Mouse (Mus musculus) embryonic stem cell, embryonic (primary cell): ENCODE data around the gene Ing3.

Source experiments
- CTCF ChIA-PET, 4 experiments: fragments of 300-600 bp in 2 of 4; fragments of 350-600 bp in 2 of 4; sonication (Branson Sonifier 250); formaldehyde crosslinking; loops; one replicate each; lab custom pipeline; 2022; ENCODE audit warnings: inconsistent platforms in 2 of 4; lab: Charles Lee
- POLR2A ChIA-PET, 4 experiments: fragments of 300-600 bp in 2 of 4; fragments of 350-600 bp in 2 of 4; sonication (Branson Sonifier 250); formaldehyde crosslinking; loops; one replicate each; lab custom pipeline; 2022; ENCODE audit warnings: antibody characterized with exemption in 4 of 4, inconsistent platforms in 1 of 4; lab: Charles Lee

Gene Ing3

DNA sequence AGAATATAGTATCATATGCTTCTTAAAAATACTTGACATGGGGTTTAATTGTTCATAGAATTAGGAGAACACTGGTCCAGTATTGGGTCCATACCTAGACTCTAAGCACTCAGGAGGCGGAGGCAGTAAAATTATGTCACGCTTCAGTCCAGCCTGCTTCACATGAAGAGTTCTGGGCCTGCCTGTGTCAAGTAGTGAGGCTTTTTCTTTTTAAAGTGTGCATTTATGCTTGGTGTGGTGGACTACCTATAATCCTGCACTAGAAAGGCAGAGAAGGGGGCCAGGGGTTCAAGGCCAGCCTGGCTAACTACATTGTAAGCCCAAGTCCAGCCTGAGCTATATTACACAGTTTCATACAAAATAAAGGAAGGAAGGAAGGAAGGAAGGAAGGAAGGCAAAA lies 38.2 kb downstream of the Ing3 start:
- ChIA-PET POLR2A (interaction anchor here in 2 of 4 experiments (0.6 to 0.7 kb wide), 3 partner anchors 18 to 431 kb away, joined by 4 to 8 read pairs (median 6); no protein-coding TSS in a partner anchor), CTCF (no interaction called here)

DNA sequence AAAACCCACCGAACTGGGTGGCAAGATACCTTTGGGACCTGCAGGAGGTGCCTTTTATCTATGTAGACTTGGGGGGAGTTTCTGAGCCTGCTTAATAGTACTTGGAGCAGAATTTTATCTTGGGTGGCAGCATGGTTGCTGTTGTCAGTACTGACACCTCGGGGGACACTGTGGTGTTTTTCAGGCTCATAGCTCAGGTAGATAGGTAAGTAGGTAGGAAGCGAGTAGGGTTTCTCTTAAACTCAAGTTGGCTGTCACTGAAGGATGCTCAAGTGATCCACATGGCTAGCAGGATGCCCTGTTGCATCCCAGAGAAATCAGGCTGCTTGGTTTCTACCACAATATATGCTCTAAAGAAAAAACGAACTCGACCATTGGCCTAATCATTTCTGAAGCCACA lies 38.9 kb downstream of the Ing3 start:
- CTCF ChIA-PET: no interaction called here
- POLR2A ChIA-PET: interaction anchor here in 1 of 4 experiments (1.1 kb wide), 1 partner anchor 24 kb away, joined by 3 read pairs; no protein-coding TSS in a partner anchor

DNA sequence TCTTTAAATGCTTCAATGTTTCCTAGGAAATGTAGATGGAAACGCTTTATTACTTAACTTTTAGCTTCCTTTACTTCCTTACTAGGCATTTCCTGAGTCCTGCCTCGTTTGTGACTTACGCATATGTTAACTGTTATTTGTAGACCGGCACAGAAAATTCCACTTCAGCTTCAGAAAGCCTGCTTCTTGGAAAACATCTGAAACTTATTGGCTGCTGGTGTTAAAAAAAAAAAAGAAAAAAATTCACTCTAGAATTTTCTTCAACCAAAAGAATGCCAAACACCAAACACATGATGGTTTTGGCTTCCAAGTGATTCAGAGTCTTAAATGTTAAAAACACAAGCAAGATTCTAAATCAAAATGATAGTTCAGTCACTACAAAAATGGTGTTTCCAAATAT lies 39.7 kb downstream of the Ing3 start:
- POLR2A ChIA-PET: interaction anchor here in 2 of 4 experiments (0.6 to 1.1 kb wide), 2 partner anchors 25 to 1549 kb away, joined by 3 to 6 read pairs; no protein-coding TSS in a partner anchor

DNA sequence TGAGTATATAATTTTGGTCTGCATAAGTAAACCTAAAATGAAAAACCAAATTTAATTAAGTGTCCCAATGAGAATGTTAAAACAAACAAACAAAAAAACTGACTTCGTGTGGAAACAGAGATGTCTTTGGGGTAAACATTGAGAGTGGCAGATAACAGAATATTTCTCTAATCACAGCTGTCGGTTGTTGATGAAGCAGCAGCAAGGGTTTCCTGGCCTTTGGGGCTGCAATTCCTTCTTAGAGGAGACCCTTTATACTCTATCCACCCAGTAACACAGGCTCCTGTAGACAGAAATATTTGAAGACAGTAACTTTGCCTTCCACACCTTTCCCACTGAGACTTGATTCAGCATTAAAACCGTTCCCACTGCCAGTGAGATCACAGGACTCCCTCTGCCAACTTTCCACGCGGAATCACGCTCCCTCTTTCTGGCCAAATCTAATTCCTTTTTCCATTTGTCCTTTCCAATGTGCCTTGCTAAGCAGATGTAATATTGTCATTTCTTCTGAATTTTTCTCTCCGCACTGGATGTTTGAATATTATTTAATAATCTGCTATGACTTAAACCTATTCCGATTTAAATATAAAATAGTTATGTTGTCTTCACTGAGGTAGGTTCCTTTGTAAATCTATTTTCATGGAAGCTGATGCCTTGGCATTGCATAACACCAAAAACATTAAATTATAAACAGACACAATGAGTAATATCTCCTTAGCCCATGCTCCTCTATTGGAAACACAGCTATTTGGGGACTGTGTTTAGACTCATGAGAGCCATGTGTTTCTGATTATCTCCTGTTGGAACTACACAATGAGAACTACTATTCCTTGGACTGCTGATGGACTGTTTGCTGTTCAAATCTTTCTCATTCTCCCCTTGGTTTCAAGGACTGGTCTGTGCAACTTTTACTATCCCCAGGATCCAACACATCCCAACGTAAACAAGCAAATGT lies 41.1 kb downstream of the Ing3 start:
- ChIA-PET CTCF (no interaction called here), POLR2A (no interaction called here)

More for the DNA sequence above, 39.7 kb downstream of the Ing3 start:
- CTCF ChIA-PET: no interaction called here

DNA sequence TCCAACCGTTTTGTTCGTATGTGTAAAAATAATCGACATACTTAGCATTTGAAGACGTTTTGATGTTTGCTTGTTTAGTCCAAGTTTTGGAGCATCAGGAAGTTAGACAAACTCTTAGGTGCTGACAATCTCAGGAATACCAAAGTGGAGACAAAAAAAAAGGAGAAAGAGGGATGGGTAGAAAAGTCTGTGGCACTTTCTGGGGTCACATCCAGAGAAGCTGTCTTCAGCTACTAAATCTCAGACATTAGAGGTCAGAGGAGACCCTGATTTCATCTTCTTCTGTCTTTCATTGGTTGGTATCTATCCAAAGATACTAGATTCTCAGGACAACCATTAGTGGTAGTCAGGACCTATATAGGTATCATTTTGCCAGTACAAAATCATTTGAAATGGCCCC lies 41.8 kb downstream of the Ing3 start:
- ChIA-PET POLR2A (no interaction called here), CTCF (no interaction called here)

DNA sequence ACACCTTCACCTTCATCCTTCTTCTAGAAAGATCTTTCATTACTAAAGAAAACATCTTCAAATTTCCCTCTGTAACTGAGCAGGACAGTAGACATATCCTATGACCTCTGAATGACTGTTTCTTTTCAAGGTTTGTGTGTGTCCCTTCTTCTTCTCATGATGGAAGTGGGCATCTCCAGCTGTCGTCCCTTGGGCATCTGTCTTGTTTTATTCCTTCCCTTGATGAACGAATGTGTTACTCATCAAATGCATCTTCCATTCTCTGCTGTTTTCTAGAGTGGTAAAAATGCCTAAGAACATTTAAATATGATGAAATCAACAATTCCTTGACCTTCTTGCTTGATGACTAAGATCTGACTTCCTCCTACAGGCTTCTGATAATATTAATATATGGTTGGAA lies 43.7 kb downstream of the Ing3 start:
- CTCF ChIA-PET: no interaction called here
- POLR2A ChIA-PET: no interaction called here

DNA sequence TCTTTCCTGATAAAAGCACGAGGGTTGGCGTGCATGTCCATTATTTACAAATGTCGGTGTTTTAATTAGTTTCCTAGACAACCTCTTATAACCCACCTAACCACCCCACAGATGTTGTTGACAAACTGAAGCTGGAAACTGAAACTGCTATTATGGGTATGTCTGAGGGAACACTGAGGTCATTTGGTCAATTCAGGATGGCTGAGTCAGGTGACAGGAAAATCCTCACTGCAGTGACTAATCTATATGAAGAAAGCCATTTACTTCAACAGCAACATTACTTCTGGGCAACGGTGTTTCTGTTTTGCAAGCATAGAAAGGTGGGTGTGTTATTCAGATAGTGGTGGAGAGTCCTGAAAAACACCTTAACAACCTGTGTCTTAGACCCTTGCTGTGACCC lies 48.8 kb downstream of the Ing3 start:
- POLR2A ChIA-PET: no interaction called here

DNA sequence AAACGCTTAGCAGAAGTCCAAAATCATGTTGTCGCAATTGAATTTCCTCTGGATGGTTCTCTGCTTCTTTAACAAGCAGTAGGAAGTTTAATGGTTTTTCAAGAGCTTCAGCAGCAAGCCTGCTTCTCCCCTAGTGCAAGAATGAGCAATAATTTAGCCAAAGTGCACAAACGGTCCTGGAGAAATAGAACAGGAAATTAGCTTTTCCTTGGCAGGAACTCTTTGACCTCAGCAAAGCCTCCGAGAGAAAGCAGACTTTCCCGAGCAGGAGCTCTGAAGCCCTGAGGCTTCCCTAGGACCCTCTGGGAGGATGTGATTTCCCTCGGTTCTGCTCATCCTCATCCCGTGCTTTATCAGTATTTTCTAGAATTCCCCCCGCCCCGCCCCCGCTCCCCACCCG lies 49.7 kb downstream of the Ing3 start:
- ChIA-PET CTCF (interaction anchor here in 1 of 4 experiments (0.6 kb wide), 1 partner anchor 524 kb away, joined by 3 read pairs; no protein-coding TSS in a partner anchor), POLR2A (interaction anchor here in 1 of 4 experiments (0.8 kb wide), 1 partner anchor 73 kb away, joined by 3 read pairs; no protein-coding TSS in a partner anchor)

More for the DNA sequence above, 48.8 kb downstream of the Ing3 start:
- CTCF ChIA-PET: no interaction called here

DNA sequence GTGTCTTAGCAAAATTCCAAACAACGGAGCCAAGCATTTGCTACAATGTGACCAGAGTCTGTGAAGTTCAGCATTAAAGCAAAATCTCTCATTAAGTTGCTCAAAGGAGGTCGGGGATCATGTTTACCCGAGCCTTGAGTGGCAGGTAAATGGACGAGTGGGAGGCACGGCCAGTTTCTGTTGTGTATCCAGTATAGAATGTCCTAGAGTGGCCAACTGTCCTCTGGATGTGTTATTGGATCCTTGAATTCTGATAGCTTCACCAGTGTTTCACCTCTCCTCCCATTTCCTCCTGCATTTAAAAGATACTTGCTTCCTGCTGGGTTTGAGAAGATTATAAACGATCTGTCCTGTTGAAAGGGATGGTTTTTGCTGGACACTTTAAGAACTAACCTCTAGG lies 50.7 kb downstream of the Ing3 start:
- ChIA-PET CTCF (no interaction called here), POLR2A (no interaction called here)

DNA sequence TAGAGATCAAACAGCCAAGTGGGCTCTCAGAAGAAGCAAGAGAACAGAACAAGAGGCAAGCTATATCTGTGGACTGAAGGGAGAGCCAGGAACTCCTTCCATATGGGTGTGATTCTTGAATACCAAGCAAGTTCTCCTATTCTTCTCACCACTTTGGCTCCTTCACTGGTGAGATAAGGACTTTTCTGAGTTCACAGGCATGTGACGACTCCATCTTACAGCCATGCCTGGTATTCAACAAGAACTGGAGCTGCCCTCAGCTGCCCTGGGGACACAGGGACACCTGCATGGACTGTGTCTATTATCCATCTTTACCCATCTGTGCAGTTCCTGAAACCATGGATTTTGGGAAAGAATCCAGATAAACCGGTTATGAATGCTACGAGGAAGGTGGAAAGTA lies 51.5 kb downstream of the Ing3 start:
- POLR2A ChIA-PET: no interaction called here
- CTCF ChIA-PET: interaction anchor here in 1 of 4 experiments (1.3 kb wide), 1 partner anchor 16 kb away, joined by 5 read pairs; no protein-coding TSS in a partner anchor

DNA sequence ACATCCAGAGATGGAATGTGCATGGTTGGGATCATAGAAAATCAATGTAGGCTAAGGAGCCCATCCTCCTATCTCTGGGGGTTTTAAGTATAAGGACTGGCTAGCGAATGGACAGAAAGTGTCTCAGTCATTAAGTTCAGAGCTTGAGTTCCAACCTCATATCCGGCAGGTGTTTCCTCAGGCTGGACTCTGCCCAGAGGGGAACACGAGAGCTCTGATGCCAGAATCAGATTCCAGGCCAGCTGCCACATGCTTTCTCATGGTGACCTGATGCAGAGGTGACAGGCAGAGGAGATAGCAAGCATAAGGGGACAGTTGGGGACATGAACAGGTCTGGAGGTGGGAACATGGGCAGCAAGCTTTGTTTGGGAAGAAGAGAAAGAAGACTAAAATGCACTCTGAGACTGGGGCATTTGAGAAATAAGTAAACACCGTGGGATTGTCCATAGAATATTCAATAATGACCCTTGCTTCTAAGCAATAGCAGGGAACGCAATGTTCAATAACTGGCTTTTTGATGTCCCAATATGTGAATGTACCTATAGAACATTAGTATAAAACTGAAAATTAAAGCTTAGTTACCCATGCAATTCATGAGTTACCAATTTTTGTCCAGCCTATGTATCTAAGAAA lies 52.0 kb downstream of the Ing3 start:
- ChIA-PET CTCF (interaction anchor here in 1 of 4 experiments (1.3 kb wide), 1 partner anchor 16 kb away, joined by 5 read pairs; no protein-coding TSS in a partner anchor), POLR2A (interaction anchor here in 1 of 4 experiments (0.8 to 1.6 kb wide), 2 partner anchors 13 to 26 kb away, joined by 3 to 4 read pairs; no protein-coding TSS in a partner anchor)

DNA sequence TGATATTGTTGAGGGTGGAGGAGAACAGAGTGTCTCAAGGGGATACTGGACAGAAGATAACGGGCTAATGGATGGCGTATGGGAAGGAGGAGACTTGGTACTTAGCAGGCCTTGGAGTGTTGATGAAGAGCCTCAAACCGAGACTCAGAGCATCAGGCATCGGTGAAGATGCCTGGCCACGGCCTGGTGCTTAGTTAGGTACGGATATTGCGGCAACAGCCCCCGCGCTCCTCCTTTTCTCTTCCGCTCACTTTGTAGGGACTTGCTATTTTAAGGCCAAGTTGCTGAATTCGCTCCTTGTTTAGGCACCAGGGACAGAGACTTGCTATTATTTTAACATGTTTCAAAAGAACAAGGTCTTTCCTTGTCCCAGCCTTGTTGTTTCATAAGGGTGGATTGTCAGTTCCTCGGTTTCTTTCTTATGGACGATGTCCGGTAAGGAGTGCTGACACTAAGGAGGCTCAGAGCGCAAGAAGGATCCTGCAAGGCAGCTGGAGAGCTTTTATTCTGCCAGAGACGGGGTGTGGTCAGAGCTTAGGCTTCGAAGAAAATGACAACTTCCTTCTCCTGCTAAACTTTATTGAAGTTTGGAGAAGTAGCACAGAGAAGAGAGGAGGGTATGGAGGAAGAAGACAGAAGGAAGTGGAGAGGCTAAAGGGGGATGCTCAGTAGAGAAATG lies 53.3 kb downstream of the Ing3 start:
- CTCF ChIA-PET: interaction anchor here (0.7 to 1.7 kb wide), 4 partner anchors 17 to 86 kb away, joined by 3 to 5 read pairs (median 3); partner anchors contain the start of gene Cped1 (in 1 of the 4)
- POLR2A ChIA-PET: interaction anchor here in 3 of 4 experiments (0.6 to 1.6 kb wide), 4 partner anchors 12 to 99 kb away, joined by 3 to 12 read pairs (median 4); no protein-coding TSS in a partner anchor

DNA sequence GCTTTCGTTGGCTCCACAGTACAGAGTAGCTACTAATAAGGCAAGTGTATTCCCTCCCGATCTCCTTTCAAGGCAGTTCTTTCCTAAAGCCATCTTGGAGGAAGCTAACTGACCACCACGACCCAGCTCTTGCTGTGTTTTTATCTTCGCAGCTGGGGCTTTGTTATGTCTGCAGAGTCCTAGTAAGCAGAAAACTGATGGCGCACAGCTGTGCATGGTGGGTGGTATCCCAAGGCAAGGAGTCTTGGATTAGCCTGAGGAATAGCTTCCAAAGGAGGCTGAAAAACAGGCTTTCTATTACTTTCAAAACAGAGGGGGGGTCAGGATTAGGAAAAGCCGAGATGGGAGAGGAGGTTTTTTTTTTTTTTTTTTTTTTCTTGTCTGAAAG lies 53.8 kb downstream of the Ing3 start:
- CTCF ChIA-PET: interaction anchor here (0.7 to 1.7 kb wide), 4 partner anchors 18 to 85 kb away, joined by 3 to 5 read pairs (median 3); partner anchors contain the start of gene Cped1 (in 1 of the 4)
- POLR2A ChIA-PET: interaction anchor here in 2 of 4 experiments (0.6 to 0.7 kb wide), 3 partner anchors 18 to 100 kb away, joined by 3 to 12 read pairs (median 4); no protein-coding TSS in a partner anchor

DNA sequence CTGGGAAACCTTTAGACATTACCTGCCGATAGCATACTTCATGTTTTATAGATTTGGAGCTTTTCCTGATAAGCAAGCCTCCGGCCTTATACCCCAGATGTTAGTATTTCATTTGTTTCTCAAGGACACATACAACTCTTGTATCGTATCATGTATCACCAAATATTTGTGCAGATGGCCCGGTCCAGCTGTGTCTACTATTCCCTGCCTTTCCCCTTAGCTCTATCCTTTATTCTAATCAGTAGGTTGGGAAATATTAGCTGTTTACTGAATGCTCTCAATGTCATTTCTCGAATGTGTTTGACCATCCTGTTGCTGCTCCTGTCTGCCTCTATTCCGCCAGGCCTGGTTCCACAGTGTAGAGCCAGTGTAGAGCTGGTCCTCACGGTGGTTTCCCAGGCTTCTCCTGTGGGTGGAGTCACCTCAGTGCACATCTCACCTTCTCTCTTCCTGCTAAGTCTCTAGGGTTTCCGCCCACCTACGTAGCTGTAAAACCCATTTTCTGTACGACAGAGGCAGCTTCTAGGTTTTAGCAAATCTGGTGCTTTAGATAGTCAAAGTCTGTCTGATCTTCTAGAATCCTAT lies 54.7 kb downstream of the Ing3 start:
- CTCF ChIA-PET: interaction anchor here in 2 of 4 experiments (1.5 to 1.7 kb wide), 2 partner anchors 18 to 19 kb away, joined by 3 read pairs; partner anchors contain the start of gene Cped1 (in 1 of the 2)
- POLR2A ChIA-PET: no interaction called here

DNA sequence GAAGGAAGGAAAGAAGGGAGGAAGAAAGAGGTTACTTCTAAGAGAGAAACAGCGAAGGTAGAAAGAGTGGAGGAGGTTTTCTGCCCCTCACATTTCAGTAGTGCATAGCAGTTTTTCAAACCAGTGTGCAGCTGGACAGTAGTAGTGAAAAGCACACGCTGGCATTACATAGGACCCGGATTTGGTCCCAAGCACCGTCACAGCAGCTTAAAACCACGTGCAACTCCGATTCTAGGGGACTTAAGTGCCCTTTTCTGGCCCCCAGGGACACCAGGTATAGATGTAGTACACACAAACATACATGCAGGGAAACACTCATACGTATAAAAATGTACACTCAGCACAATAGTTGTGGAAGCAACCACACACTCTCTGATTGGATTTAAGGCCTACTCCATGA lies 59.0 kb downstream of the Ing3 start:
- ChIA-PET POLR2A (no interaction called here), CTCF (interaction anchor here in 1 of 4 experiments (0.5 kb wide), 1 partner anchor 23 kb away, joined by 3 read pairs; no protein-coding TSS in a partner anchor)

DNA sequence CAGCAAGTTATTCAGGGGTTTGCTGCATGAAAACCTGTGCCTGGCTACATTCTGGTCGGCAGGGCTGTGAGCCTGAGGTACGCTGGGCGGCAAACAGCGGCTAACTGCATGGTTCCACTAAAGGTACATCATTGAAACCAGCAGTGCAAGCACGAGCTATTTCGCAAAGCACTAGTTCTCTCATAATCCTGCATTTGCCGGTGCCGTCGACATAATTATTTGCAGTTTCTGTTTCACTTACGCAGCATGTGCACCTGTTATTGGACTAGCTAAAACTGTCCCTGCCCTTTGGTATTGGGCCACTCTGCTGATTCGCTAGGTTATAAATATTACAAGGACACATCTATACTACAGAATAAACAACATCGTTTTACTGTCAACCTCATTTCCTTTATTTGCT lies 60.9 kb downstream of the Ing3 start:
- POLR2A ChIA-PET: no interaction called here
- CTCF ChIA-PET: no interaction called here

DNA sequence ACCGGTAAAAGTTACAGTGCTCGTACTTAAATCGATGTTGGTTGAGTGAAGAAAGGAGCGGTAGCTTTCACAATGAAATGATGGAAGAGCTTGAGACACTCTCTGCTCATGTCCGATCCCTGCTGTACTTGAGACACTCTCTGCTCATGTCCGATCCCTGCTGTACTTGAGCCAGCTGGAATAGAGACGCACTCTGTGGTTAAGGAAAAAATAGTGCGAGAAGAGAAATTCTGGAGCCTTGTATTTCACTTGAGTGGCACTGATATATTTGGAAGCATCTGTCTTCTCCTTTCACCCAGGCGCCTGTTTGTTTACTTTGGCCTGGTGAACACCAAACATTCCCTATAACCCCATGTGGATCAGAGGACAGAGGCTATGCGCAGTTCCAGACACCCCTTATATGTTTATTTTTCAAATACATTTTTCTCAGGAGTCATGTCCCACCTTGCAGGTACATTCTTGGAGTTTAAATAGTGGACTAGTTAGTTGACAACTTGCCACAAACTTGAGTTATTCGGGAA lies 61.5 kb downstream of the Ing3 start:
- CTCF ChIA-PET: no interaction called here
- POLR2A ChIA-PET: no interaction called here

DNA sequence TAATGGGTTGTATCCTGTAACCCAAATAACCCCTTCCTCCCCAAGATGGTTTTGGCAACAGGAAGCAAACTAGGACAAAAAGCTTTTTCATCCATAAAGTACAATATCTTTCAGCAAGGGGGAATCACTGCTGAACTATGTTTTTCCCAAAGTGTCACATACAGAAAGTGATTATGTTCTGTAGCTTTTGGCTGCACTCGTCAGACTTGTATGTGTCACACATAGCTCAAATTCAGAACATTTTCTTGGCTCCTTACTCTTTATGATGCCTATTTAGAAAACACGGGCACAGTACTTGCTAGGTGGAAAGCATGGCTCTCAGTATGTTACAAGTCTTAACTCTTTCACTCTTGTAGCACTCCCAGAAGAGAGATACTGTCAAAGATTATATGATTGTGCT lies 62.2 kb downstream of the Ing3 start:
- CTCF ChIA-PET: no interaction called here

More for the DNA sequence above, 62.2 kb downstream of the Ing3 start:
- POLR2A ChIA-PET: no interaction called here
